Mouse (Mus musculus) leukemia stem cell, adult 10-12 weeks (primary cell): Measurements from ENCODE around the gene Epb41l5. TPM values are rescaled to one million over a fixed set of nuclear protein-coding genes. Genes with fewer than 3 reads are reported as not detected.

ENCODE experiments used
- polyA plus RNA-seq: library from polyadenylated mRNA; stranded (reverse); fragments of >175 nt; gene quantifications from 2 replicates; pipeline ENCODE4 v1.2.3, GENCODE M21; 2012; ENCODE audit warnings: low replicate concordance

The Epb41l5 gene
- 0.26 and 1.8 TPM in 2 replicates for polyA plus RNA-seq

GRCm38 (mm10) chr1:119648205-119649111, at the start of gene Epb41l5:
Gene Epb41l5 (minus strand): TSS chr1:119649000.

GRCm38 (mm10) chr1:119525689-119526591, 122.9 kb downstream of the Epb41l5 start, which contains the start of gene Tmem185b:
Gene Tmem185b (plus strand): TSS chr1:119526160.

GRCm38 (mm10) chr1:119504260-119505062, 144.3 kb downstream of the Epb41l5 start, which contains the start of gene Ralb:
Gene Ralb (minus strand): TSS chr1:119504794.

Other genes with a start within 250 kb of the Epb41l5 start
- gene Inhbb, start 226.8 kb downstream of the Epb41l5 start, polyA plus RNA-seq, result 3.4 and 4.7 TPM in 2 replicates
- gene Ralb, start 144.2 kb downstream of the Epb41l5 start, polyA plus RNA-seq, result 3.3 and 5.7 TPM in 2 replicates
- gene Tmem185b, start 122.8 kb downstream of the Epb41l5 start, polyA plus RNA-seq, result 26.7 and 51.9 TPM in 2 replicates
- 8.5 and 9.4 TPM in 2 replicates for gene Ptpn4, start 188.6 kb upstream of the Epb41l5 start, polyA plus RNA-seq